Mouse (Mus musculus): ENCODE results near the gene Lrp1.

GRCm38 (mm10) chr10:127619941-127620405, 975 bp downstream of the Lrp1 start:
- TF ChIP-seq CTCF (conservative IDR thresholded peaks at IDR 0.05; ENCODE audit: low read length), result no peak
- no peak for TF ChIP-seq POU5F1 (IDR thresholded peaks at IDR 0.05; ENCODE audit: borderline replicate concordance, low read length)
- TF ChIP-seq NANOG (IDR thresholded peaks at IDR 0.05; ENCODE audit: borderline replicate concordance, low read length), result no peak

Measured in E14TG2a.4 (cell line).